Mouse (Mus musculus) forebrain, embryonic 12.5 days (tissue): ENCODE measurements at regions not wholly inside any gene's neighbourhood (a gene's known extent, or its start where the extent isn't known, plus 50 kb on each side); places are given as distances from the start of the nearest gene placed in this dataset.

ENCODE experiments used
- ATAC-seq: fragments of 200-750 bp; cut with Nextera tagmentation; 2 replicates; pipeline ENCODE4 v1.8.0; 2017; ENCODE audit warnings: moderate TSS enrichment; ENCODE audit not compliant: low FRiP score
- H3K27ac ChIP-seq: fragments of 300-500 bp; sonication (generic); 2 replicates; pipeline ENCODE4 v1.5.1; 2016; ENCODE audit warnings: mild to moderate bottlenecking
- H3K27me3 ChIP-seq: fragments of 300-500 bp; sonication (generic); 2 replicates; pipeline ENCODE4 v1.6.1; 2016; ENCODE audit warnings: mild to moderate bottlenecking
- H3K36me3 ChIP-seq: fragments of 300-500 bp; sonication (generic); replicated peaks from 2 replicates; pipeline ENCODE4 v1.6.1; 2016; ENCODE audit warnings: mild to moderate bottlenecking
- H3K4me1 ChIP-seq: fragments of 300-500 bp; sonication (generic); 2 replicates; pipeline ENCODE4 v1.6.1; 2016
- H3K4me2 ChIP-seq: fragments of 300-500 bp; sonication (generic); 2 replicates; pipeline ENCODE4 v1.6.1; 2016; ENCODE audit warnings: mild to moderate bottlenecking, moderate library complexity
- H3K4me3 ChIP-seq: fragments of 300-500 bp; sonication (generic); replicated peaks from 2 replicates; pipeline ENCODE4 v1.5.1; 2016; ENCODE audit warnings: mild to moderate bottlenecking
- H3K9ac ChIP-seq: fragments of 300-500 bp; sonication (generic); 2 replicates; pipeline ENCODE4 v1.6.1; 2016; ENCODE audit warnings: mild to moderate bottlenecking
- H3K9me3 ChIP-seq: fragments of 300-500 bp; sonication (generic); 2 replicates; pipeline ENCODE4 v1.6.1; 2016
- WGBS: fragments of 180-500 bp; shearing (Covaris S2); methylation state at CpG from one replicate; pipeline ENCODE4 v1.1.7; 2016; 5-methylcytosine and 5-hydroxymethylcytosine counted together

DNA sequence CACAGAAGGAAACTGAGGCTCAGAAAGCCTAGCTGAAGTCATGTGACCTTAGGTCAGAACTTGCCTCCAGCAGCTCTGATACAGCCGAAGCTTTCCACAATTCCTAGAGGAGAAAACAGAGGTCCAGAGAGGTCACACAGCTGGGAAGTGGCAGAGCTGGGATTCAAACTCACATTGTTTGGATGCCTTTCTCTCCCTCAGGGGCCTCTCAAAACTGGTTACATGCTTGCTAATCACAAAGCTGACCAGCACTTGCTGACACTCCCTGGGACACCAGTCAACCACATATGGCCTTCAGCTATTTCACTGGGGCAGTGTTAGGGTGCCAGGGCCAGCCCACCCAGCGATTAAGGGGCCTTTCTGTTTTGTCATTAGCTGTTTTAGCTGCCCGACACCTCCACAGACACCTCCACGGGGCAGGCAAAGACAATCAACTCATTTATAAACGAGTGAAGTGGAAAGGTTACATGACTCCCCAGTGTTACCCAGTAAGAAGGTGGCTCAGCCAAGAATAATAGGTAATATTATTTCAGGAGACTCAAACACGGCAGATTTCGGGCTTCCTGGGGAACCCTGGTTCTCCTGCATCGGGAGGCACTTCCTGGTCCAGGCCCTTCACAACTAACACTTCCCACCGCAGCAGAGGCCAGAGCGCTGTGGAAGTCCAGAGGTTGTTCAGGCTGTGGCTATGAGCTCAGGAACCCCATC lies 71.4 kb downstream of the 2410131K14Rik start:
- no peaks in the 10 kb centered on the region for H3K9me3 ChIP-seq
- H3K4me3 ChIP-seq: no peak overlapping the region
- H3K27ac ChIP-seq: 0 out of 2 replicates have a peak overlapping the region, but pooled peaks have one; percentile 2
- peaks cover 27% of the 10 kb centered on the region for H3K27me3 ChIP-seq
- WGBS: 40% methylated on average over 10 of the region's 10 CpGs
- no peak for ATAC-seq
- H3K4me1 ChIP-seq: peaks cover 14% of the 10 kb centered on the region
- no peak overlapping the region for H3K9ac ChIP-seq
- H3K36me3 ChIP-seq: no peaks in the 10 kb centered on the region
- H3K4me2 ChIP-seq: no peak overlapping the region

DNA sequence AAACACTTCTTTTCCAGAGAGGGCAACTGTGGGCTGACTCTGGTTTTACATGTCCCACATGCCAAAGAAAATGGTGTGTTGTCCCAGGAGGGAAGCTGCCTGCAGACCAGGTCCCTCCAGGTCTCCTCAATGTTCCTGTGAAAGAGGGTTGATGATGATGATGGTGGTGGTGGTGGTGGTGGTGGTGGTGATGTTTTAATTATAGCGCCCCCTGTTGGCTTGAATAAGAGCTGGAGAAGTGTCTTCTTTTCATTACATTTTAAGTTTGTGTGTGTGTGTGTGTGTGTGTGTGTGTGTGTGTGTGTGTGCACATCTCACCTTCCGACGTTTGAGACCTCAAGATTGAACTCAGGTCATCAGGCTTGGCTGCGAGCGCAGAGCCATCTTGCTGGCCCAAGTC lies 73.0 kb downstream of the 2410131K14Rik start:
- Histone ChIP-seq H3K36me3 (no peaks in the 10 kb centered on the region), H3K4me3 (no peak overlapping the region), H3K27ac (no peak overlapping the region), H3K27me3 (peaks cover 27% of the 10 kb centered on the region), H3K9me3 (no peaks in the 10 kb centered on the region), H3K4me2 (no peak overlapping the region), H3K4me1 (peaks cover 27% of the 10 kb centered on the region), H3K9ac (no peak overlapping the region)
- no peak for ATAC-seq
- WGBS: 78% methylated on average over 5 of the region's 5 CpGs

DNA sequence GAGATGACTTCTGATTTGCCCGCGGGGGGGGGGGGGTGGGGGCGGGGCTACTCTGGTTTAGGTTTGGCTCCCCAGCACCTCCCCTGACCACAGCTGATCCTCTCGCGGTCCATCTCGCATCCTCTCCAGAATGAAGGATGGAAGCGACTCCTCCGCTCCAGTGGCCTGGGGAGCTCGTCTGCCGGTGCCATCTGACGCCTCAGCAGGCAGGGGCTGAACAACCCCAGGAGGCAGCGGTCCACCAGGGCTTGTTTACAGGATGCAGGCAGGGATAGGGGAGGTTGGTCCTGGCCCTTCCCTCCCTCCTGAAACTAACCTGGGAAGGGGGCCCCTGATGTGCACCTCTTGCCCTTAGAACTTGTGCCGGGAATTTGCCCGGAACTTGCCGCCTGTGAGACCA lies 73.9 kb downstream of the 2410131K14Rik start:
- ATAC-seq: no peak
- H3K9ac ChIP-seq: no peak overlapping the region
- H3K4me2 ChIP-seq: no peak overlapping the region
- WGBS: 17% methylated on average over 13 of the region's 15 CpGs
- peaks cover 27% of the 10 kb centered on the region for H3K27me3 ChIP-seq
- H3K27ac ChIP-seq: no peak overlapping the region
- no peaks in the 10 kb centered on the region for H3K9me3 ChIP-seq
- peaks cover 27% of the 10 kb centered on the region for H3K4me1 ChIP-seq
- no peak overlapping the region for H3K4me3 ChIP-seq
- H3K36me3 ChIP-seq: no peaks in the 10 kb centered on the region

DNA sequence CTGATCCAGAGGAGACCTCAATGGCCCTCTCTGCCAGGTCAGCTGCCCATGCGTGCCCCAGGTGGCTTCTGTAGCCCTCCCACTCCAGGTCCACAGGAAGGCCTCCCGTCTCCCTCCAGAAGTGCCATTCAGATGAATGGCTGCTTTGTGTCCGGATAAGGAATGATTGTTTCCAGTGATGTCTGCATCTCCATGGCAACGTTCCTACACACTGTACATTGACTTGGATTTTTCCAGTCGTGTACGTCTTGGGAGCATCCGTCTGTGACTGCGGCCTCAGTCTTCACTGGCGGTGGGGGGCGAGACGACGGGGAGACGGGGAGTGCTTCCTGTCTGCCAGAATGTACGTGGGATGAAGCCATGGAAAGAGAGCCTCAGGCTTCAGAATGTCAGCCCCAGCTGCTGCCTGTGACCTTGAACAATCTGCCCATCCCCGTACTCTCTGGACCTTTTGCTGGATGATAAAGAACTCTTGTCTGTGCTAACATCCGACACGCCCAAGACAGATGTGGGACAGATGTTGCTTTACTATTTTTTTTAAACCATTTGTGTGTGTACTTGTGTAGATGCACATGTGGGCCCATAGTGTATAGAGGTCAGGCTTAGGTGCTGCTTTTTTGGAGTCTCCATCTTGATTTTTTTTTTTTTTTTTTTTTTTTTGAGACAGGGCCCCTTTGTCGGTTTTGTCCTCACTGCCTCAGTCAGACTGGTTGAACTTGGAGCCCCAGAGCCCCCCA lies 76.9 kb downstream of the 2410131K14Rik start:
- Histone ChIP-seq H3K9me3 (no peaks in the 10 kb centered on the region), H3K27ac (peak overlapping the region; percentile 58), H3K4me3 (no peak overlapping the region), H3K27me3 (peaks cover 27% of the 10 kb centered on the region), H3K4me2 (no peak overlapping the region), H3K4me1 (peaks cover 29% of the 10 kb centered on the region), H3K9ac (no peak overlapping the region), H3K36me3 (no peaks in the 10 kb centered on the region)
- ATAC-seq: 0 out of 2 replicates have a peak, but pooled peaks have one; percentile 67
- WGBS: 32% methylated on average over 18 of the region's 18 CpGs

- no peak overlapping the region for H3K4me2 ChIP-seq
- H3K27ac ChIP-seq: no peak overlapping the region
- WGBS: 87% methylated on average over 2 of the region's 2 CpGs
- H3K9me3 ChIP-seq: no peaks in the 10 kb centered on the region
- no peaks in the 10 kb centered on the region for H3K36me3 ChIP-seq
- no peak overlapping the region for H3K4me3 ChIP-seq
- H3K9ac ChIP-seq: no peak overlapping the region
- ATAC-seq: no peak
- peaks cover 38% of the 10 kb centered on the region for H3K4me1 ChIP-seq
- H3K27me3 ChIP-seq: peaks cover 22% of the 10 kb centered on the region
Measured at GRCm38 (mm10) chr5:118323151-118323550, 78.1 kb downstream of the 2410131K14Rik start.

DNA sequence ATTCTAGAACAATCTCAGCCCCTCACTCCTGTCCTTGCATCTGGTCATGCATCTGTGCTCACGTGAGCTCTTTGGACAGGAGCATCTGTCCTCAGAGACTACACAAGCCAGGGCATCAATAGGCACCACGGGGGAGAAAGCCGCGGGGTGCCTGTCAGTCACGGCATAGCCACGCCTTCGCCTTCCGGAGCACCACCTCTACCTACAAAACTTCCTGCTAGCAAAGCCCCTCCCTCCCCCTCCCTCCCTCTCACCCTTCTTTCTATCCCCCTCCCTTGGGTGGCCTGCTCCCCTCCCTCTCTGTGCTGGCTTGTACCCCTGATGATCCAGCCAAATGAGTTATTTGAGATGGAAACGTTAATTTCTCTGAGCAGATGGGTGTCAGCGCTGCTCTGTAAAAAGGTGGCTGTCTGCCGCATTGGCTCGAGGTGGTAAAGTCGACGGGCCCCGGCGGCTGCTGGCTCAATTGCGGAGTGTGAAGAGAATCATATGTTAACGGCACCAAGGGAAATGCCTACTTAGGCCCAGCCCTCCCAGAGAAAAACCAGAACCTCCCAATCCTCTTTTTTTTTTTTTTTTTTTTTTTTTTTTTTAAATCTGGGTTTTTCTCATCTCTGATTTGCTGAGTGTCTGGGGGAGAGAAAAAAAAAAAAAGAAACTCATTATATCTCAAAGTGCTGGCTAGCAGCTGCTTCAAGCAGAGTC lies 82.0 kb downstream of the 2410131K14Rik start:
- H3K4me1 ChIP-seq: peaks cover 36% of the 10 kb centered on the region
- WGBS: under 1% methylated on average over 18 of the region's 18 CpGs
- H3K27ac ChIP-seq: peak overlapping the region; percentile 62; the same call in 1 of the 2 replicates
- H3K4me3 ChIP-seq: peak overlapping the region; percentile 17; the same call in 1 of the 2 replicates
- H3K4me2 ChIP-seq: peak overlapping the region; percentile 50
- H3K9me3 ChIP-seq: no peaks in the 10 kb centered on the region
- peaks cover 21% of the 10 kb centered on the region; the same call in 1 of the 2 replicates for H3K27me3 ChIP-seq
- H3K36me3 ChIP-seq: no peaks in the 10 kb centered on the region
- peak; percentile 49 for ATAC-seq
- no peak overlapping the region for H3K9ac ChIP-seq

- Histone ChIP-seq H3K4me1 (peaks cover 34% of the 10 kb centered on the region), H3K4me2 (peak overlapping the region; percentile 50), H3K9ac (0 out of 2 replicates have a peak overlapping the region, but pooled peaks have one; percentile 25), H3K4me3 (peak overlapping the region; percentile 22), H3K9me3 (no peaks in the 10 kb centered on the region), H3K27me3 (peaks cover 32% of the 10 kb centered on the region), H3K27ac (peak overlapping the region; percentile 76), H3K36me3 (no peaks in the 10 kb centered on the region)
- peak; percentile 57; the same call in 1 of the 2 replicates for ATAC-seq
- 6% methylated on average over 28 of the region's 28 CpGs for WGBS
Measured at GRCm38 (mm10) chr5:118327961-118328712, 83.1 kb downstream of the 2410131K14Rik start.

- H3K4me3 ChIP-seq: no peak overlapping the region
- ATAC-seq: no peak
- H3K27ac ChIP-seq: 0 out of 2 replicates have a peak overlapping the region, but pooled peaks have one; percentile 76
- H3K27me3 ChIP-seq: peaks cover 37% of the 10 kb centered on the region
- H3K4me1 ChIP-seq: peaks cover 34% of the 10 kb centered on the region
- 89% methylated on average over 5 of the region's 5 CpGs for WGBS
- H3K9ac ChIP-seq: no peak overlapping the region
- no peak overlapping the region for H3K4me2 ChIP-seq
- no peaks in the 10 kb centered on the region for H3K9me3 ChIP-seq
- H3K36me3 ChIP-seq: no peaks in the 10 kb centered on the region
Measured at GRCm38 (mm10) chr5:118329143-118329542, 84.1 kb downstream of the 2410131K14Rik start.

DNA sequence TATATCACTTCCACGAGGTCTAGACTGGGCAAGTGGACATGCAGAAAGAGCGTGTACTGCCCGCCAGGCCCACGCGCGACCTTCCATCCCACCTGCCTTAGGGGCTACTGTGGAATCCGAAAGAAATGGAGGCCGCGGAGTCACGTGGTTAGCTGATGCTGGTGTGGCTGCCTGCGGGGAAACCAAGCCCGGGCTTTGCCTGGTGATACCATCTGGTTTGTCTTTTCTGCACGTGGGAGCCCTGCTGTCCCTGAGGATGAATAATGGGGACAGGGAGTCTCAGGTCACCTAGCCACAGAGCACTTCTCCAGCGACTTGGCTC lies 86.2 kb downstream of the 2410131K14Rik start:
- Histone ChIP-seq H3K9me3 (no peaks in the 10 kb centered on the region), H3K4me1 (peaks cover 34% of the 10 kb centered on the region), H3K4me3 (0 out of 2 replicates have a peak overlapping the region, but pooled peaks have one; percentile 39), H3K36me3 (no peaks in the 10 kb centered on the region), H3K9ac (no peak overlapping the region; the same call in 1 of the 2 replicates), H3K4me2 (peak overlapping the region; percentile 62), H3K27ac (0 out of 2 replicates have a peak overlapping the region, but pooled peaks have one; percentile 54), H3K27me3 (peaks cover 37% of the 10 kb centered on the region)
- peak; percentile 18; the same call in 1 of the 2 replicates for ATAC-seq
- WGBS: 21% methylated on average over 14 of the region's 14 CpGs

DNA sequence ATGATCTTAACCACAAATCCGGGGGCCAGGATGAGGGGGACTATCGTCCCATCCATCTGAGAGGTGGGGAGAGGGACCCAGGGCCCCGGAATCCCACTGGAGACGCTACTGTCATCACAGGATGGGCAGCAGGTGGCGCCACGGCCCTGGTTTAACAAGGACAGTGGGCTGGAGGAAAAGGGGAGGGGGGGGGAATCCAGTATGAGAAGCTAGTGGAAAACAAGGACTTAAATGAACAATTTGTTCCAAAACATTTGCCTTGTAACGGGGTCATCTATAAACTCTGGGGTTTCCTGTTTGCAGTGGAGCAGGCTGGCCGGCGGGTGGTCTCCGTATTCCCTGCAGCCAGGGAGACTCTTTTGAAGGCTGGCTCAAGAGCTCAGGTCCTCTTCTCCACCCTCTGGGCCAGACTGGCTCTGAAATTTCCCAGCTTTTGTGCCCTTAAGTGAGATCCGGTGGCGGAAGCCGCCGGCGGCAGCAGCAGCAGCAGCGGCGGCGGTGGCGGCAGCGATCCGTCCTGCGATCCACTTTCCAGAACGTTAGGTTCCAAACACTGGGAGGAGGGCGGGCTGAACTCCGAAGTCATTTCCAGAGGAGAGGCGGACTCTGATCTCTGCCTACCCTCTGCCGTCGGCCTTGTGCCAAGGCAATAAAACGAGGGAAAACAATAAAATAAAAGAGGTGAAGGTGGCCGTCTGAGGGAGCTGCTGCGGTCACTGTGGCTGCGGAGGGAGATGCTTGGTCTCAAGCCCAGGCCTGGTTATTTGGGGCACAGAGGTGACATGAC lies 86.8 kb downstream of the 2410131K14Rik start:
- peaks cover 37% of the 10 kb centered on the region for H3K27me3 ChIP-seq
- peak overlapping the region; percentile 67 for H3K27ac ChIP-seq
- peak; percentile 65 for ATAC-seq

GRCm38 (mm10) chr5:118334054-118334453 lies 89.0 kb downstream of the 2410131K14Rik start:
- H3K4me3 ChIP-seq: no peak overlapping the region
- no peak overlapping the region for H3K4me2 ChIP-seq
- no peak overlapping the region for H3K27ac ChIP-seq
- no peak overlapping the region for H3K9ac ChIP-seq
- peaks cover 16% of the 10 kb centered on the region for H3K4me1 ChIP-seq
- WGBS: 93% methylated on average over 2 of the region's 2 CpGs
- no peaks in the 10 kb centered on the region for H3K36me3 ChIP-seq
- H3K9me3 ChIP-seq: no peaks in the 10 kb centered on the region
- H3K27me3 ChIP-seq: peaks cover 28% of the 10 kb centered on the region
- ATAC-seq: no peak

More for the DNA sequence above, 86.8 kb downstream of the 2410131K14Rik start:
- under 1% methylated on average over 32 of the region's 32 CpGs for WGBS
- Histone ChIP-seq H3K4me2 (peak overlapping the region; percentile 62), H3K9ac (peak overlapping the region; percentile 52), H3K4me1 (peaks cover 29% of the 10 kb centered on the region), H3K9me3 (no peaks in the 10 kb centered on the region), H3K4me3 (peak overlapping the region; percentile 39), H3K36me3 (no peaks in the 10 kb centered on the region)
